Mouse (Mus musculus) adrenal gland, adult 10 weeks (tissue): ENCODE results near the gene Ppy. TPM values are rescaled to one million over a fixed set of nuclear protein-coding genes. Genes with fewer than 3 reads are reported as not detected.

Source experiments
- polyA plus RNA-seq: library from polyadenylated mRNA; stranded (reverse); fragments of 350-450 nt; fragmentation: Illumina TruSeq; extraction: RNeasy Lipid Tissue Mini Kit (QIAGEN cat#74804); gene quantifications from one replicate; pipeline ENCODE4 v1.2.3, GENCODE M21; 2014; ENCODE audit warnings: low read depth, low replicate concordance

Gene Ppy
- not detected for polyA plus RNA-seq

DNA sequence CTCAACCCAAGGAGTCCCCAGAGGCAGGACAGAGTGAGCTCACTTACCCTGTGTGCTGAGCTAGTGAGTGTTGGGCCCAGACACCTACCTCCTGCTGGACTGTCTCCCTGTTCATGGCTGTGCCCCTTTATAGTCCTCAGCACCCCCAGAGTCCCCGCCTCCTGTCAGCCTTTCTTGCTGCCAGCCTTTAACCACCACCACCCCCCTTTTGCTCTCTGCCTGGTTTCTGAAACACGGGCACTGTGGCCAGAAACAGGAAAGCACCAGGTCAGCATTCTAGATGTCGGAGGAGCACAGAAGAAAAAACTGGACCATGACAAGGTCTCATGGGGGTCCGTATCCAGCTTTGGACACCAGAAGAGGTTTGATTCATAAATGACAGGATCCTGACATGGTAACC is at the start of gene Ppy:
TSS of gene Ppy (minus strand) at position 101 of the 400 bp plus-strand sequence.

DNA sequence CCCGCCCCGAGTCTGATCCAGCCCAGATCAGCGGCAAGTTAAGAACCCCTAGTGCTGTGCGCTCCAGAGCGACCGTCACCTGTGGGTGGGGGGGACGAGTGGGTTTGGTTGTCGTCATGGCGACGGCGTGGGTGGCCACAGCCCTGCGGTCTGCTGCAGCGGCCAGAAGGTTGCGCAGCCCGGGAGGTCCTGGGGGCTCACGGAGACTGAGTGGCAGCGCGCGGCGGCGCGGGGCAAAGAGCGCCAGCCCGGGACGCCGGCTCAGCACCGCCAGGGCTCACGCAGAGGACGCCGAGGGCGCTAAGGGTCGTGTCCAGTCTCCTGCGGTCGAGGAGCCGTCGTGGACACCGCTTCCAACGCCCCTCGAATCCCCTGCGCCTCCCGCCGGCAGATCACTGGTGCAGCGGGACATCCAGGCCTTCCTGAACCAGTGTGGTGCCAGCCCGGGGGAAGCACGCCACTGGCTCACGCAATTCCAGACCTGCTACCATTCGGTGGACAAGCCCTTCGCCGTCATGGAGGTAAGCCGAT is 44.4 kb upstream of the Ppy start, which contains the start of gene Nags:
TSS of gene Nags (plus strand) at position 43 of the 531 bp plus-strand sequence.

DNA sequence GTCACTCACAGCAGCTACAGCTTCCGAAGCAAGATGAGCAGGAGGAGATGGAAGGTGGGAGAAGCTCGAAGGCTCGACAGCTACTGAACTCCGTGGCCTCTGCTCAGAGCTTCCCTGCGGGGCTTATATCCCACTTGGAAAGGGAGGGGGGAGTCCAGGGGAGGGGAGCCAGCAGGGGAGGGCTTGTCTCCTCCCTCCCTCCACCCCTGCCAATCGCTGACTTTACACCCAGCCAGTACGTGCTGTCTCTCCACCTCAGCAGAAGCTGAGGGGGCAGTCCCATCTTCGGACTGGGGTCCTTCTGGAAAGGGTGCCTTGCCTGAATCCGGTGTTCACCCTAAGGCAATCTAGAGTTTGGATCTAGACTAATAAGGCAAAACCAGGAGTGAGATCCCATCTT is 6.6 kb upstream of the Ppy start, which contains the start of gene Pyy:
TSS of gene Pyy (minus strand) at position 101 of the 400 bp plus-strand sequence.

DNA sequence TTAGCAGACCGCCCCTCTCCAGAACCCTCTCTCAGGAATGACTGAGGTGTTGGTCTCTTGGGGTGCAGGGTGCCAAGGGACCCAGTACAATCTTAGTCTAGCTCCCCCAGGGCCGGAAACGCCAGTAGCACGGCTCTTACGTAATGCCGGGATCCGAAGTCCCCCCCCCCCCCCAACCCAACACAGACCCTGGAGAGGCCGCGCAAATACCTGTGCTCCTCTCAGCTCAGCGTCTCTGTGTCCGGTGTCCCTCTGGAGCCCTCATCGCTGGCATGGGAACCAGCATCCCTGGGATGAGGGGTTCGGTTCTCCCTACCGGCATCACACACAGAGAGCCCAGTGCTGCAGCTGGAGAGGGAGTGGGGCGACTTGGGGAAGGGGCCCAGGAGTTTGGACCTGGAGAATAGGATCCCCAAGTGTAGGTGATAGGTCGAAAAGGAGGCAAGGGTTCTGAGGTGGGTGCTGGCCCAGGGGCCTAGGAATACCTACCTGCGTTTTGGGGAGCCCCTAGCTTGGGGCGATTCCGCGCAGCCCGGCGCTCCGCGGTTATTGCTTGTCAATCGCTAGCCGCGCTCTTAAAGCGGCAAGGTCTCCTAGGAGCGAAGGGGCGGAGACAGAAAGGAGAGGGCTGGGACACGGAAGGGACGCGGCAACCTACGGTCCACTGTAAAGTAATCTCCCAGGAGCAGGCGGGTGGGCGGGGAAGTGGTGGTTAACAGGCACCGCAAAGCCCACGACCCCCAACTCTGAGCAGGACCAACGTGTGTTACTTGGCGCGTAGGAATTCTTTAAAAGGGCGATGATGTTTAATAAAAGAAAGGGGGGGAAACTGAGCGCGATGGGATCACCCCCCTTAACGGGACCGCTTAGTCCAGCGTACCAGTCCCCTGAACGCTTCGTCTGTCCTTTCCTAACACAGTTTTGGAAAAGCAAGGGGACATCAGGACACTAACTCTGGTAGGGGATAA is 12.9 kb downstream of the Ppy start, which contains the start of gene Mpp2:
TSS of gene Mpp2 (minus strand) at position 585 of the 968 bp plus-strand sequence.

Other genes starting within 250 kb of the Ppy start
- 1.2 TPM for gene Meox1, start 206.9 kb downstream of the Ppy start, polyA plus RNA-seq
- not detected for gene Sost, start 134.3 kb downstream of the Ppy start, polyA plus RNA-seq
- gene Cfap97d1, start 117.0 kb downstream of the Ppy start, polyA plus RNA-seq = not detected
- 73.0 TPM for gene Dusp3, start 114.3 kb downstream of the Ppy start, polyA plus RNA-seq
- gene Mpp3, start 72.9 kb downstream of the Ppy start, polyA plus RNA-seq = 3.6 TPM
- 35.9 TPM for gene Cd300lg, start 59.8 kb downstream of the Ppy start, polyA plus RNA-seq
- 1.6 TPM for gene Mpp2, start 12.8 kb downstream of the Ppy start, polyA plus RNA-seq
- not detected for gene Pyy, start 6.5 kb upstream of the Ppy start, polyA plus RNA-seq
- gene Nags, start 44.2 kb upstream of the Ppy start, polyA plus RNA-seq = not detected
- gene Tmem101, start 55.1 kb upstream of the Ppy start, polyA plus RNA-seq = 4.9 TPM
- 81.9 TPM for gene Lsm12, start 84.0 kb upstream of the Ppy start, polyA plus RNA-seq
- 1.8 TPM for gene G6pc3, start 88.3 kb upstream of the Ppy start, polyA plus RNA-seq
- gene Hdac5, start 128.8 kb upstream of the Ppy start, polyA plus RNA-seq = 1.4 TPM
- not detected for gene BC030867, start 147.6 kb upstream of the Ppy start, polyA plus RNA-seq
- gene Asb16, start 167.4 kb upstream of the Ppy start, polyA plus RNA-seq = 0.23 TPM
- 6.9 TPM for gene Tmub2, start 183.6 kb upstream of the Ppy start, polyA plus RNA-seq
- 11.0 TPM for gene Atxn7l3, start 195.3 kb upstream of the Ppy start, polyA plus RNA-seq
- 34.9 TPM for gene Ubtf, start 218.4 kb upstream of the Ppy start, polyA plus RNA-seq